Mouse (Mus musculus) neural tube, embryonic 14.5 days (tissue): ENCODE data around the gene Plcb1. TPM values are rescaled to one million over a fixed set of nuclear protein-coding genes. Genes with fewer than 3 reads are reported as not detected.

Experiments
- ATAC-seq: fragments of 200-750 bp; cut with Nextera tagmentation; 2 replicates; pipeline ENCODE4 v1.8.0; 2017; ENCODE audit warnings: low read depth, mild to moderate bottlenecking, moderate TSS enrichment, moderate library complexity
- H3K27ac ChIP-seq: fragments of 300-500 bp; sonication (generic); 2 replicates; pipeline ENCODE4 v1.5.1; 2014; ENCODE audit warnings: low read depth, mild to moderate bottlenecking, control low read depth, low read length, moderate library complexity, mixed read lengths
- H3K27me3 ChIP-seq: fragments of 300-500 bp; sonication (generic); 2 replicates; pipeline ENCODE4 v1.6.1; 2014; ENCODE audit warnings: low read length; ENCODE audit not compliant: control insufficient read depth, insufficient read depth
- H3K36me3 ChIP-seq: fragments of 300-500 bp; sonication (generic); 2 replicates; pipeline ENCODE4 v1.6.1; 2014; ENCODE audit warnings: low read length, mixed read lengths; ENCODE audit not compliant: control insufficient read depth, insufficient read depth
- H3K4me1 ChIP-seq: fragments of 300-500 bp; sonication (generic); 2 replicates; pipeline ENCODE4 v1.6.1; 2014; ENCODE audit warnings: low read length; ENCODE audit not compliant: control insufficient read depth, insufficient read depth
- H3K4me2 ChIP-seq: fragments of 300-500 bp; sonication (generic); 2 replicates; pipeline ENCODE4 v1.6.1; 2014; ENCODE audit warnings: mild to moderate bottlenecking, low read depth, low read length, control low read depth
- H3K4me3 ChIP-seq: fragments of 300-500 bp; sonication (generic); 2 replicates; pipeline ENCODE4 v1.5.1; 2014; ENCODE audit warnings: low read depth, low read length, control low read depth, mixed read lengths
- H3K9ac ChIP-seq: fragments of 300-500 bp; sonication (generic); replicated peaks from 2 replicates; pipeline ENCODE4 v1.6.1; 2014; ENCODE audit warnings: low read depth, mild to moderate bottlenecking, control low read depth, low read length, mixed read lengths
- H3K9me3 ChIP-seq: fragments of 300-500 bp; sonication (generic); 2 replicates; pipeline ENCODE4 v1.6.1; 2016; ENCODE audit warnings: low read length; ENCODE audit not compliant: control insufficient read depth
- WGBS: fragments of 180-500 bp; shearing (Covaris S2); extraction: QIAGEN DNeasy Blood & Tissue Kit; methylation state at CpG from one replicate; pipeline ENCODE4 v1.1.7; 2014; 5-methylcytosine and 5-hydroxymethylcytosine counted together
- polyA plus RNA-seq: library from polyadenylated mRNA; unstranded; fragments of >200 nt; fragmentation: Nextera tagmentation; extraction: Ambion mirVana; gene quantifications from 2 replicates; pipeline ENCODE4 v1.2.1, GENCODE M21; 2014

Gene Plcb1
- polyA plus RNA-seq, 1 experiment from 2014 or later: 118 TPM

- no peaks in the 10 kb centered on the region for H3K36me3 ChIP-seq
- H3K27ac ChIP-seq: no peak overlapping the region; the same call in 1 of the 2 replicates
- no peak overlapping the region for H3K4me3 ChIP-seq
- H3K4me1 ChIP-seq: no peaks in the 10 kb centered on the region
- H3K4me2 ChIP-seq: no peak overlapping the region
- 84% methylated on average over 3 of the region's 3 CpGs for WGBS
- no peak overlapping the region for H3K9ac ChIP-seq
- ATAC-seq: no peak
- H3K27me3 ChIP-seq: no peaks in the 10 kb centered on the region
- no peaks in the 10 kb centered on the region for H3K9me3 ChIP-seq
These were observed 444.4 kb downstream of the Plcb1 start for GRCm38 (mm10) chr2:135230262-135230661.

DNA sequence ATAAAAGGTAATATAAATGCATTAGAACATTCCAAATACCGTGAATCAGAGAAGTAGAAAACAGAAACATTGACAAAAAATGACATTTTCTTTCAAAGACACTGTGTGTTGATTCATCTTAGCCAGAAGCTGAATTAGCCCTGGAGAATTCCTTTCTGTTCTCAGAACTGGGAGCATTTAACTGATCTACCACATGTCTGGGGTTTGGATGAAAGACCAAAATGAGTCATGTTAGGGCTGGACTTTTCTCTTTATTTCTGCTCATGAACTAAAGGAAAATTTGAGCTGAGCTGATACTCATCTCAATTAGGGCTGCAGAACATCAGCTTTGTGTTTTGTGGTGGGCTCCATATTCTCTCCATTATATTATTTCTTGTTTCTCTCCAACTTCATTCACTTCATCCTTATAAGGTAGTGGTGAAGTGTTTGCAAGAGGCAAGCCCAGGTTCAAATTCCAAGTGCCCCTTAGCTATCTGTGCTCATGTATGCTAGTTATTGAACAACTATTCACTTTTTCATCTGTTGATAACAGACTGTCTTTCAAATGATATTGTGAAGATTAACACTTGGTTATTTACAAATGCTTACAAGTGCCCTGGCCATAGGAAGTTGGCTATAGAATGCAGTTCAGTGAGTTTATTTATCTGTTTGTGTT lies 456.9 kb downstream of the Plcb1 start:
- Histone ChIP-seq H3K27ac (no peak overlapping the region), H3K27me3 (no peaks in the 10 kb centered on the region), H3K36me3 (no peaks in the 10 kb centered on the region), H3K4me2 (no peak overlapping the region), H3K9ac (no peak overlapping the region), H3K4me1 (no peaks in the 10 kb centered on the region), H3K4me3 (no peak overlapping the region), H3K9me3 (no peaks in the 10 kb centered on the region)
- 88% methylated on average over 1 of the region's 1 CpGs for WGBS
- no peak for ATAC-seq

- no peak overlapping the region for H3K4me3 ChIP-seq
- H3K27me3 ChIP-seq: no peaks in the 10 kb centered on the region
- no peaks in the 10 kb centered on the region for H3K36me3 ChIP-seq
- ATAC-seq: no peak
- no peak overlapping the region for H3K9ac ChIP-seq
- H3K4me1 ChIP-seq: no peaks in the 10 kb centered on the region
- H3K4me2 ChIP-seq: no peak overlapping the region
- H3K9me3 ChIP-seq: no peaks in the 10 kb centered on the region
- no peak overlapping the region for H3K27ac ChIP-seq
- 39% methylated on average over 4 of the region's 4 CpGs for WGBS
These were observed 457.9 kb downstream of the Plcb1 start for GRCm38 (mm10) chr2:135243764-135244163.

GRCm38 (mm10) chr2:135249925-135250324 lies 464.1 kb downstream of the Plcb1 start:
- WGBS: 77% methylated on average over 2 of the region's 2 CpGs
- Histone ChIP-seq H3K9me3 (no peaks in the 10 kb centered on the region), H3K4me2 (no peak overlapping the region), H3K4me3 (no peak overlapping the region), H3K9ac (no peak overlapping the region), H3K27me3 (no peaks in the 10 kb centered on the region), H3K36me3 (no peaks in the 10 kb centered on the region), H3K27ac (no peak overlapping the region), H3K4me1 (no peaks in the 10 kb centered on the region)
- no peak for ATAC-seq

- no peaks in the 10 kb centered on the region for H3K4me1 ChIP-seq
- no peaks in the 10 kb centered on the region for H3K9me3 ChIP-seq
- 94% methylated on average over 3 of the region's 3 CpGs for WGBS
- no peaks in the 10 kb centered on the region for H3K36me3 ChIP-seq
- no peak for ATAC-seq
- H3K27me3 ChIP-seq: no peaks in the 10 kb centered on the region
- H3K9ac ChIP-seq: no peak overlapping the region
- no peak overlapping the region for H3K4me3 ChIP-seq
- no peak overlapping the region for H3K4me2 ChIP-seq
- no peak overlapping the region for H3K27ac ChIP-seq
These were observed 466.0 kb downstream of the Plcb1 start for GRCm38 (mm10) chr2:135251821-135252315.

DNA sequence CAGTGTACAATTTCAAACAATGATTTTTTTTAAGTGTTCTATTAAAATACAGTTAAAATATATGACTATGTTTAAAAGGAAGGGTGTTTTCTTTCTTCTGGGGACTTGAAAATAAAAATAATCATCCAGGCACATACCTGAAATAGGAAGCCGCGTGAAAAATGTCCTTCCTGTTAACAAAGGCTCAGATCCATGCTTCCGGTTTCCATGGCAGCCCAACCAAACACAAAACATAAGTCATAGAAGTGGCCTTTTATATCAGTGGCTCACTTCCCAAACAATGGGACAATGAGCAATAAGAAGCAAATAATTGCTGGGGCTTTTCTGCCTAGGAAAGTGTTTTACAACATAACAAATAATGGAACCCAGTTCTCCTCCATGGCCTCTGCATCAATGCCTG lies 473.3 kb downstream of the Plcb1 start:
- Histone ChIP-seq H3K27ac (no peak overlapping the region), H3K27me3 (no peaks in the 10 kb centered on the region), H3K4me3 (no peak overlapping the region), H3K4me1 (no peaks in the 10 kb centered on the region), H3K4me2 (no peak overlapping the region), H3K36me3 (no peaks in the 10 kb centered on the region), H3K9me3 (no peaks in the 10 kb centered on the region), H3K9ac (no peak overlapping the region)
- WGBS: 43% methylated on average over 3 of the region's 3 CpGs
- ATAC-seq: no peak

GRCm38 (mm10) chr2:135263943-135264342 lies 478.1 kb downstream of the Plcb1 start:
- H3K4me3 ChIP-seq: no peak overlapping the region
- H3K9ac ChIP-seq: no peak overlapping the region
- no peaks in the 10 kb centered on the region for H3K27me3 ChIP-seq
- 78% methylated on average over 2 of the region's 2 CpGs for whole genome bisulfite sequencing
- no peaks in the 10 kb centered on the region for H3K9me3 ChIP-seq
- H3K4me1 ChIP-seq: no peaks in the 10 kb centered on the region
- no peak overlapping the region for H3K27ac ChIP-seq
- ATAC-seq: no peak
- H3K4me2 ChIP-seq: no peak overlapping the region
- H3K36me3 ChIP-seq: no peaks in the 10 kb centered on the region

DNA sequence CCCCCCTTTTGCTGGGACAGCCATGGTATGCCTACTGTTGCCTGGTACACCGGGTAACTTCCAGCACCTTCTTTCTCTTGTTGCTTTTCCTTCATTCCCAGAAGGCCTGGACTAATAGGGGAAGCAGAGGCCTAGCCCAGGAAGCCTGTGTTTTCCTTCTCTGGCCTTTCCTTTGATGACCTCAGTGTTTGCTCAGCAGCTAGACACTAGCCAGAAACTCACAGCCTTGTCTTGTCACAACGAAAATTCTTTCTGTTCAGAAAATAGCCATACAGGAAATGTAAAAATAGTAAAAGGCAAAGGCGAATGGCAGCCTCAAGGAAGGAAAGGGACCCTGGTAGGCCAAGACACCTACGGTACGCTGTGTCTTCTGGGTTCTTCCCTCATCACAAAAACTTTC lies 489.1 kb downstream of the Plcb1 start:
- Histone ChIP-seq H3K9me3 (no peaks in the 10 kb centered on the region), H3K4me2 (no peak overlapping the region), H3K4me1 (no peaks in the 10 kb centered on the region), H3K36me3 (no peaks in the 10 kb centered on the region), H3K27ac (no peak overlapping the region), H3K27me3 (no peaks in the 10 kb centered on the region), H3K4me3 (no peak overlapping the region), H3K9ac (no peak overlapping the region)
- no peak for ATAC-seq
- 89% methylated on average over 5 of the region's 5 CpGs for WGBS

DNA sequence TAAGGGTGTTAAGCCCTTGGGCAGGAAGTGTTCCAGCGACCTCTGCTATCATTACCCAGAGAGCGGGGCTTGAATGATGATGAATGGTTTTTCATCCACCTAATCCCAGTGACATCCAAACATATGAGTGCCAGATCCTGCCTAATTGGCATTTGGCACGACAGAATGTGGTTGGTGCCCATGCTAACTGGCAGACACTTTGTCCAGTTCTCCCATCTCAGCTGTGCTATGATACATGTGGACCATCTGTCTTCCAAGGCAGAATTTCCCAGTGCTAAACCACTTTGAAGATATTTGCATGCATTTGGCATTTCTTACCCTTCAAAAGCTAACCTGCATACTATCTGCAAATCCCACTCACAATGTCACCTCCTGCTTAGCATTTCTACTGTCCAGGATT lies 492.6 kb downstream of the Plcb1 start:
- H3K9me3 ChIP-seq: no peaks in the 10 kb centered on the region
- H3K36me3 ChIP-seq: no peaks in the 10 kb centered on the region
- H3K9ac ChIP-seq: no peak overlapping the region
- no peak overlapping the region for H3K4me3 ChIP-seq
- H3K27ac ChIP-seq: no peak overlapping the region
- ATAC-seq: 0 out of 2 replicates have a peak, but pooled peaks have one; percentile 31
- H3K4me1 ChIP-seq: no peaks in the 10 kb centered on the region
- WGBS: 37% methylated on average over 3 of the region's 3 CpGs
- no peak overlapping the region for H3K4me2 ChIP-seq
- no peaks in the 10 kb centered on the region for H3K27me3 ChIP-seq
